15 mouse cellular contexts compared by ENCODE assay signal in the genomic region with DNA sequence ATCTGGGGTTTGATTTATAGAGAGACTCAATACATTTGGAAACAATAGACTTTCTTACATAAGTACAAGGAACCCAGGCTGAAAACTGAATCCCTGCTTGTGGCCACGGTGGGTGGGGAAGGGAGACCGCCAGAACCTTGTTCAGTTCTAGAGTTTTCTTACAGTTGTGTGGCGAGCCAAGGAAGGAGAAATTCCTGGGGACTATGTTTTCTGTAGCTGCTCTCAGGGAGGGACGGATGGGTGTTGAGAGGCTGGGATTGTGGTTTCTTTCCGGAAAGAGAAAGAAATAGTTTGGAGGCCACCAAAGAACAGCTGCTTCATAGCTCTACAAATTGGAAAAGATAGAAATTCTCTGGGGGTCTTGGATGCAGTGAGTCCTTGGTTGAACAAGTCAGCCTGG.
"Had no signal": no experiment of that assay in that cellular context is flagged by ENCODE, and none has a peak within 500 bp of the region (broad histone marks: within the 10 kb centered on the region; RNA-seq: fewer than 3 reads in every experiment).

No protein-coding gene starts in this region.

- H3K4me1 ChIP-seq: lung, embryonic 15.5 days; megakaryocyte, embryonic 14.5 days; midbrain, embryonic 15.5 days; neural tube, embryonic 12.5 days had no signal

- H3K36me3 ChIP-seq: lung, embryonic 15.5 days; midbrain, embryonic 12.5 days; midbrain, embryonic 15.5 days; neural tube, embryonic 12.5 days had no signal

- H3K4me2 ChIP-seq: lung, embryonic 15.5 days; midbrain, embryonic 12.5 days; midbrain, embryonic 15.5 days; neural tube, embryonic 12.5 days had no signal

- H3K4me3 ChIP-seq: lung, embryonic 15.5 days; megakaryocyte, embryonic 14.5 days; midbrain, embryonic 12.5 days; midbrain, embryonic 15.5 days; neural tube, embryonic 12.5 days had no signal

- H3K27me3 ChIP-seq: lung, embryonic 15.5 days; megakaryocyte, embryonic 14.5 days; midbrain, embryonic 12.5 days; midbrain, embryonic 15.5 days; neural tube, embryonic 12.5 days had no signal

- DNase-seq: liver, postnatal 0 days; lung, adult 2 months; lung, postnatal 14 days; lung, postnatal 36 days; right cerebral cortex, postnatal 14 days; thymus, adult 18-20 months; thymus, postnatal 14 days; thymus, postnatal 36 days had no signal

- H3K27ac ChIP-seq: lung, embryonic 15.5 days; macrophage; midbrain, embryonic 12.5 days; midbrain, embryonic 15.5 days; neural tube, embryonic 12.5 days had no signal

- ATAC-seq: liver, postnatal 0 days; lung, postnatal 0 days; midbrain, embryonic 15.5 days had no signal

- H3K9me3 ChIP-seq: lung, embryonic 15.5 days; midbrain, embryonic 12.5 days; midbrain, embryonic 15.5 days had no signal

- H3K9ac ChIP-seq: liver, postnatal 0 days; lung, embryonic 15.5 days; midbrain, embryonic 12.5 days; midbrain, embryonic 15.5 days; neural tube, embryonic 12.5 days had no signal
